Mouse (Mus musculus) cerebellum, postnatal 14 days (tissue): Measurements from ENCODE around the gene Vmn1r159.
"Not testable (repeated sequence)": the region's sequence is repeated elsewhere in the genome, so short reads cannot be mapped to it uniquely, and the experiment has no call there.

Experiments used
- DNase-seq, 2 experiments: peaks; one replicate each; pipeline ENCODE4 v3.0.0; 2021; ENCODE audit warnings: mixed read lengths in 2 of 2

Gene Vmn1r159

DNA sequence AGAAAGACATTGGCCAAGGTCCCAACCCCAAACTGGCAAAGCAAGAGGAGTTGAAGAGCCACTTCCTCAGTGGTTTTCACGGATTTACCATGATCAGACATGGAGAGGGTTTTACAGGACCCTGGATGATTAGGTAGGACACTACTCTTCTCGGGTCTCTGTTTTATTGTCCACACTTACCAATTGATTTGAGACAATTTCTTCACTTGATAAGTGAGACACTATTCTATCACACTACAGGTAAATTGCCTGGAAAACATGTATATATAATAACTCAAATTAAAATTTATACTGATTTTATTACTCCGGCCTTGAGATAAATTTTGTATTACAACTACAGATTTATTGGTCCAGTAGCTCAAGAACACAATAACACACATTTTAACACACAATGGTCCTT is at the start of gene Vmn1r159:
Vmn1r159 (minus strand) TSS at position 101 of the 400 bp plus-strand sequence.
- DNase-seq = not testable (repeated sequence)

DNA sequence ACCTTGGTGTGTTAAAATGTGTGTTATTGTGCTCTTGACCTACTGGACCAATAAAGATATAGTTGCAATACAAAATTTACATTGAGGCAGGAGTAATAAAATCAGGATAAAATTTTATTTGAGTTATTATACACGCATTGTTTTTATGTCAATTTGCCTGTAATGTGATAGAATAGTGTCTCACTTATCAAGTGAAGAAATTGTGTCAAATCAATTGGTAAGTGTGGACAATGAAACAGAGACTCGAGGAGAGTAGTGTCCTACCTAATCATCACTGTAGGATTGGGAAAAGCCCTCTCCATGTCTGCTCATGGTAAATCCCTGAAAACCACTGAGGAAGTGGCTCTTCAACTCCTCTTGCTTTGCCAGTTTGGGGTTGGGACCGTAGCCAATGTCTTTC is 27.5 kb upstream of the Vmn1r159 start, which contains the start of gene Vmn1r160:
Vmn1r160 (plus strand) TSS at position 301 of the 400 bp plus-strand sequence.
- DNase-seq = not testable (repeated sequence)
